Mouse (Mus musculus): ENCODE results near the gene Aff3.

Gene Aff3

DNA sequence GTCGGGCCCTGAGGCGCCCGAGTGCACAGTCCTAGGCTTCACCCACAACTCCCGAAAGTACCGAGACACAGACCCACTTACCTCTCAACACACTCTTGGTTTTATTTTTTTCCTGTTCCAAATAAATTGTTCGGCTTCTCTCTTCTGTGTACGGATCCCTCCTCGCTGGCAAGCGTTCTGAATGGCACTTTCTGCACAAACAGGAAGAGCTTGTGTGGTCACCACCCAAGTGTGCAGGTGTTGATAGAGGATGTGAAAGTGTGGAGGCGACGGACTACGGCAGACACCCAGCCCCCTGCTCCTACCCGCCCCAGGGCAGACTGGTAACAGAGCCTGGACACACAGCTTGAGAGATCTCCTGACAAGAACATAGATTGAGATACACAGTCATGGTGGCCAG, at the start of gene Aff3:
Gene Aff3 (minus strand): TSS at position 179 of the 400 bp plus-strand sequence.
- ChIA-PET POLR2A (interaction anchor here in 1 of 4 experiments (0.9 kb wide), 1 partner anchor 588 kb away, joined by 4 read pairs; no protein-coding TSS in a partner anchor), CTCF (no interaction called here)

- ChIA-PET CTCF (no interaction called here), POLR2A (no interaction called here)
These were observed 35.9 kb upstream of the Aff3 start for GRCm38 (mm10) chr1:38700646-38701045.

- POLR2A ChIA-PET: no interaction called here
- CTCF ChIA-PET: no interaction called here
These were observed 34.5 kb upstream of the Aff3 start for GRCm38 (mm10) chr1:38699244-38699643.

DNA sequence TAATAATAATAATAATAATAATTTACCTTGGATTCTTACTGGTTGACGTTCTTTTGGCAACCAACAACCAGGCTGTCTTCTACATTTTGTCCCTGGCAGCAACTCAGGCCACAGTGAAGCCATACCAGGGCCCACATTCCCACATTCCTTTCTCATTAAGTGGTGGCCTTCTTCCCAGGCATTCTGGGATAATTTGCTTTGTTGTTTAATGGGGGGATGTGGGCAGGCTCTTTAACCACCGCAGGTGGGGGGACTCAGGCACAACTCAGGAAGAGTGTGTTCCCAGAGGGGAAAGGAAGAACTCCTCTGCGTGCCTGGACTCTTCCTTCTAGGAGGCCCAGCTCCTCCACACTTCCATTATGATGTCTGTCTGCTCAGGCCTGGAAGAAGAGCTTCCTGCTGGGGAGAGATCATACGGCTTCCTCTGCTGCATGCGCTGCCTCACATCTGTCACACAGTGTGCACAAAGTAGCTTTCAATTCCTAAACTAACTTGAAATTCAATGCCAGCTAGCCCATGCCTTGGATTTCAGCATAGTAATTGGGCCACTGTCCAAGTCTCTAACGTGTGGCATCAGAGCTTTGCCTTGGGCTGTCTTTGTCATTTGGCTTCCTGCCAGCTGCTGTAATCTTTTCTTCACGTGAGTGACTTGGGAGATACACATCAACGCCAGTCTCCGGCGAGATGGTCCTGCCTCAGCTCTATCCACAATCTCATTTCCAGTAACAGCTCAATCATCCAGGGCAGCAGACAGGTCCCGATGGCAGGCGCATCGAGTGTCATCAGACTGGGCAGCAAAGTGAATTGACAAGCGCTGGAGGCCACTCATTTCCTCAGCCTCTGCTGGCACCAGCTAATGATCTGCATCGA, 31.3 kb upstream of the Aff3 start:
- ChIA-PET POLR2A (interaction anchor here in 1 of 4 experiments (0.6 kb wide), 1 partner anchor 390 kb away, joined by 3 read pairs; no protein-coding TSS in a partner anchor), CTCF (interaction anchor here in 3 of 4 experiments (0.5 to 1.1 kb wide), 3 partner anchors 11 to 520 kb away, joined by 3 to 4 read pairs (median 3); no protein-coding TSS in a partner anchor)

DNA sequence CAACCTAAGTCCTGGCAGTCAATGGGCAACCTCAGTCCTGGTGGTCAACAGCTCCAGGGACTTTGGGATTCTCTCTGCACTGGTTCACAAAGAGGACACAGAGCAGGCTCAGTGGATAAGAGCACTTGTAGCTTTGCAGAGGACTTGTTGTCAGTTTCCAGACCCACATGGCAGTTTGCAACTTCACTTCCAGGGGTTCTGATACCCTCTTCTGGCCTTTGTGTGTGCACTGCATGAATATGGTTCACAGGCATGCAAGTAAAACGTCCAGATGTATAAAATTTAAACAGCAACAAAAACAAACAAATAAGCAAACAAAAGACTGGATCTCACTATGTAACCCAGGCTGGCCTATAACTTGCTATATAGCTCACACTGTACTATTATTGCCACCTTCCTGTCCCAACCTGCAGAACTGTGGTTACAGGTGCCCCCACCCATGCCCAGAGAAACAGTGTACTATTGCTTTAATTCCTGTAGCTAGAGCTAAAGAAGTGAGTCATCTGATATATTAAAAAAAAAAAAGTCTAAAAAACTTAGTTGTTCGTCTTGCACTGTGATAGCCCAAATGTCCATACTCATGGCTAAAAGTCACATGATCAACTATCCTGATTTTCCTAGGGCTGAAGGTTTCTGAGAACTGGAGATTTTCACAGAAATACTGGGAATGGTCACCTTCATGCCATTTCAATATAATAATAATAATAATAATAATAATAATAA, 30.5 kb upstream of the Aff3 start:
- CTCF ChIA-PET: interaction anchor here in 1 of 4 experiments (0.5 kb wide), 1 partner anchor 521 kb away, joined by 4 read pairs; no protein-coding TSS in a partner anchor

GRCm38 (mm10) chr1:38694142-38694541, 29.4 kb upstream of the Aff3 start:
- CTCF ChIA-PET: no interaction called here

More for the DNA sequence above, 30.5 kb upstream of the Aff3 start:
- POLR2A ChIA-PET: no interaction called here

GRCm38 (mm10) chr1:38690471-38690870, 25.7 kb upstream of the Aff3 start:
- CTCF ChIA-PET: no interaction called here
- POLR2A ChIA-PET: no interaction called here

More at GRCm38 (mm10) chr1:38694142-38694541, 29.4 kb upstream of the Aff3 start:
- POLR2A ChIA-PET: no interaction called here

DNA sequence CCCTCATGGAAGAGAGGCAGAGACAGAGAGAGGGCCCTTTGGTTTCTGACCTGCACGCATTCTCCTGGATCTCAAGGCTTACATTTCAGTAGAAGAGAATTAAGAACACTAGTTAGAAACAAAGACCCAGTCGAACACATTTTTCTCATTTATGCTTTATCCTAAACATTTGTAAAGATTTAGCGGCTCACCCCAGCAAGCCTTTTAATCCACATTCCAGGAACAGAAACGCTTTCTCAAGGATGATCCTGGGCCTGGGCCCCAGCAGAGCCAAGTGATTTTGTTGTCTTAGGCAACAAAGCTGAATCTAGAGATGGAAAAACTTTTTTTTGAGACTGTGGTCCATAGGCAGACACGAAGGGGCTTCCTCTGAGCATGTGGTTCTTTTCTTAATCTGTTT, 23.5 kb upstream of the Aff3 start:
- CTCF ChIA-PET: no interaction called here
- POLR2A ChIA-PET: no interaction called here

DNA sequence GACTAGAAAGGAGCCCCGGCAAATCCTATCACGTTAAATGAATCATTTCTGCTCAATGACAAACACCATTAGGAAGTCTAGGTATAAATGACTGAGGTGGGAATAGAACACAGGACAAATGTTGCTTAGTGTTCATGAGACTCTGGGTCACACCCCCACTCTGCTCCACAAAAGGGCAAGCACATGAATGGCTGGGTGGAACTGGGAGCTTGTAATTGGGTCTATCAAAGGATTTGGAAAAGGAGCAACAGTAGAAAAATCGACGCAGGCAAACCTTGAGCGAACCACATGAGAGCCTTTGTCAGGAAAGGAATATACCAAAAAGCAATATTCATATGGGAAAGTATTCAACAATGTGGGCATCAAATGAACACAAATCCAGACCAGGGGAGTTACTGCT, 21.0 kb upstream of the Aff3 start:
- ChIA-PET POLR2A (no interaction called here), CTCF (interaction anchor here in 1 of 4 experiments (1.1 kb wide), 1 partner anchor 11 kb away, joined by 3 read pairs; no protein-coding TSS in a partner anchor)

GRCm38 (mm10) chr1:38683158-38683721, 18.5 kb upstream of the Aff3 start:
- ChIA-PET CTCF (interaction anchor here in 1 of 4 experiments (1.2 kb wide), 1 partner anchor 87 kb away, joined by 3 read pairs; no protein-coding TSS in a partner anchor), POLR2A (no interaction called here)

DNA sequence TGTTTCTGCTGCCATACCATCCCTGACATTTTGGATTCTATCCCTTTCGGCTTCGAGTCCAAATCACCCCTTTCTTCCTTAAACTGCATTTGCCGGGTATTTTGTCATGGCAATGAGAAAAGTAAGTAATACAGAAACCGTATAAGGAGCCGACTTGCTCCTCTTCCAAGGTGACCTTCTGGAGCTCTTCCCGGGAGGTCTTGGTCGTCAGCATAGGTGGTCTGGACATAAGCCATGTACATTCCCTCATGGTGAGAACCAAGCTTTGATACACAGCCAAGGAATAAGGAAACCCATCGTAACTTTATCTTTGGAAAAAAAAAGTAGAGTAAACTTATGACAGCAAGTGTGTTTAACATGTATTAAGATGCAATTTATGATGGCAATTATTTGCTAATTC, 15.1 kb upstream of the Aff3 start:
- ChIA-PET POLR2A (no interaction called here), CTCF (no interaction called here)

GRCm38 (mm10) chr1:38671756-38672155, 7.0 kb upstream of the Aff3 start:
- ChIA-PET CTCF (no interaction called here), POLR2A (no interaction called here)

DNA sequence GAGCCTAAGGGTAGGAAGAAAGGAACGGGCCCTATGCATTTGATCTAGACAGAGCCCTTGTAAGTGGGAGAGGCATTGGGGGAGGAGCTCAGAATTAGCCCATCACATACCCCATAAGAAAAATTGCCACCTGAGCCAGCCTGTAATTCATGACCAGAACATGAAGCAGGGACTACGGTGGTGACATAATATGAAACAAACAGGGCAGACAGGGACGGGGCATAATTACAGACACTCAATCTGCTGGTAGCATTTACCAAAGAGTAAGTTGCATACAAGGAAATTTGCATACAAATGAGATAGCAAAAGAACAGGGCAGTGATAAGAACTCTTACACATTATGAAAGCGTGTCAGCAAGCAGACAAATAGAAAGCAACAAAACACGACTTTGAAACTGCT, 6.3 kb upstream of the Aff3 start:
- ChIA-PET CTCF (no interaction called here), POLR2A (no interaction called here)

GRCm38 (mm10) chr1:38668327-38668726, 3.6 kb upstream of the Aff3 start:
- ChIA-PET CTCF (interaction anchor here in 1 of 4 experiments (0.6 to 0.7 kb wide), 2 partner anchors 14 to 483 kb away, joined by 3 to 9 read pairs; no protein-coding TSS in a partner anchor), POLR2A (no interaction called here)

DNA sequence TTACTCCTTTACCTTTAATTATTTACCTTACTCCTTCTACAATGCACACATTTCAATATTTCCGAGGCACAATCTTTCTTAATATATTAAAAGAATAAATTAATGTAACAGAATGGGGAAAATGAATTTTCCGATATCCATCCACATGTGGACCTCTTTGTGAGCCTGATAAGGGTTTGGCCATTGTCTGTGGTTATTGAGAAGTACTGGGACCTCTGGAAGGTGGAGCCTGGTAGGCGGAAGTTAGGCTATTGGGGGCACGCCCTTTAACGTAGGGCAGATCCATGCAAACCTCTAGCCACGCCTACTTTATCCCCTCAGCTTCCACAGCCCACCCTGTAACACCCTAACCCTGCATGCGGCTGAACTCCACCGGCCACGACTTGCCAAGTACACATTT, 3.1 kb upstream of the Aff3 start:
- POLR2A ChIA-PET: no interaction called here
- CTCF ChIA-PET: interaction anchor here in 1 of 4 experiments (0.7 kb wide), 1 partner anchor 483 kb away, joined by 3 read pairs; no protein-coding TSS in a partner anchor

GRCm38 (mm10) chr1:38666766-38667118, 2.0 kb upstream of the Aff3 start:
- ChIA-PET POLR2A (no interaction called here), CTCF (no interaction called here)

DNA sequence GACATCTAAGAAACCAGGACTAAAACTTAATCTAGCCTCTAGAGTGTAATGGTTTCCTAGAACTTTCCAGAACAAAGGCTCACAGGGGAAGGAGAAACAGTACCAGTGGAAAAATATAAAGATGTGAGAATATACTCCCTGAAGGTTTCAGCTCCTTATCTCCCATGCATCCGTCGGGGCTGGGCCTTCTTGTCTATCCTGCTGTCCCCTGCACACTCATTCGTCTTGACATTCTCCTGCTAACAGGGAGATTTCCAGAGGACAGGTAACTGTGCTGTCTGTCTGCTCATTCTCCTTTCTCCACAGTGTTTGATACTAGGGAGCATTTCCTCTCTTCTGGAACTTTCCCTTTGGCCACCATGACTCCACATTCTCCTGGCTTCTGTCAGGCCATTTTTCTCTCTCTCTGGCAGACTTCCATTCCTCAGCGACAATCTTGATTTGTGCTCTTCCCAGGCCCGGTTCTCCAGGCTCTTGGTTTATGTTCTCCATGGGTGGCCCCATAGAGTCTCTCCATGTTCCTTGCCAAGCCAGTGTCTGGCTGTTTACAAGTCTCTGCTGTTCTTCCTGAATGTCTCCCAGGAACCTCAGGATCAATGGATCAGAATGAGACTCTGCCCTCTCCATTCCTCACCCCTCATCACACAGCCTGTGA, 1.5 kb upstream of the Aff3 start:
- CTCF ChIA-PET: no interaction called here
- POLR2A ChIA-PET: no interaction called here

- ChIA-PET CTCF (no interaction called here), POLR2A (interaction anchor here in 1 of 4 experiments (0.9 kb wide), 1 partner anchor 587 kb away, joined by 4 read pairs; no protein-coding TSS in a partner anchor)
These were observed 856 bp upstream of the Aff3 start for GRCm38 (mm10) chr1:38665611-38666010.

- POLR2A ChIA-PET: interaction anchor here in 2 of 4 experiments (0.7 kb wide), 2 partner anchors 105 to 497 kb away, joined by 4 to 8 read pairs; no protein-coding TSS in a partner anchor
- CTCF ChIA-PET: no interaction called here
These were observed 494 bp downstream of the Aff3 start for GRCm38 (mm10) chr1:38664261-38664660.
